Mouse (Mus musculus): ENCODE data around the gene Ddhd1. TPM values are rescaled to one million over a fixed set of nuclear protein-coding genes. Genes with fewer than 3 reads are reported as not detected.
A peak's percentile ranks its signal among the peaks of the same experiment; 100 is the strongest.

The Ddhd1 gene
- total and polyA plus RNA-seq, 3 experiments = 7.8 to 18.4 (median 12.7) TPM

- DNase-seq (ENCODE audit: extremely low read depth) = peak; percentile 19
- Histone ChIP-seq H3K36me3 (replicated peaks in 1 of 2; ENCODE audit: control insufficient read depth in 1 of 2, insufficient read depth in 1 of 2, low read length in 1 of 2) (peaks cover 0 to 2% of the 10 kb centered on the region in 2 experiments), H3K79me2 (replicated peaks; ENCODE audit: control insufficient read depth, extremely low read depth, insufficient read depth, poor library complexity, severe bottlenecking) (no peaks in the 10 kb centered on the region), H3K27ac (ENCODE audit: insufficient read depth, low read depth) (no peak overlapping the region), H3K4me3 (replicated peaks in 1 of 3; ENCODE audit: low read depth in 2 of 3, low read length in 2 of 3, poor library complexity in 1 of 3) (no peak overlapping the region), H3K4me1 (ENCODE audit: control insufficient read depth in 1 of 2, insufficient read depth in 2 of 2) (peaks cover 13 to 23% of the 10 kb centered on the region in 2 experiments), H3K9me3 (replicated peaks; ENCODE audit: low read length) (peaks cover 2% of the 10 kb centered on the region), H3K4me2 (ENCODE audit: insufficient read depth, low read depth, poor library complexity, severe bottlenecking) (no peak overlapping the region), H3K9ac (ENCODE audit: insufficient read depth, low read depth) (no peak overlapping the region), H3K27me3 (replicated peaks) (no peaks in the 10 kb centered on the region)
- TF ChIP-seq MAZ (IDR thresholded peaks at IDR 0.05; ENCODE audit: low read depth, low read length) (no peak), CTCF (conservative IDR thresholded peaks at IDR 0.05 in 1 of 2, IDR thresholded peaks at IDR 0.05 in 1 of 2; ENCODE audit: low read depth in 2 of 2, low read length in 2 of 2) (peak; percentile 42 to 58; a peak in 3 of 4 replicates), BHLHE40 (IDR thresholded peaks at IDR 0.05; ENCODE audit: low read depth, low read length) (no peak), USF2 (conservative IDR thresholded peaks at IDR 0.05; ENCODE audit: low read depth, low read length) (no peak), NELFE (IDR thresholded peaks at IDR 0.05; ENCODE audit: low read depth, low read length) (no peak), POLR2AphosphoS2 (IDR thresholded peaks at IDR 0.05; ENCODE audit: low read depth, low read length) (no peak), MEF2A (IDR thresholded peaks at IDR 0.05; ENCODE audit: borderline replicate concordance, low read depth, low read length) (no peak)
- dilution Hi-C loops (cut with MboI; ENCODE audit: extremely low pct_ligation_motif_present, extremely low pct_unique_long_range_greater_than_20kb, low sequenced_read_pairs) (no loop called here), in situ Hi-C loops (cut with MboI; ENCODE audit: low pct_ligation_motif_present, low pct_unique_long_range_greater_than_20kb, low sequenced_read_pairs) (no loop called here)
These were observed 106.7 kb downstream of the Ddhd1 start for GRCm38 (mm10) chr14:45551121-45551768.

- no peak for TF ChIP-seq ZNF384 (IDR thresholded peaks at IDR 0.05; ENCODE audit: low read depth, low read length)
- TF ChIP-seq MAX (IDR thresholded peaks at IDR 0.05; ENCODE audit: low read length) = no peak
- TF ChIP-seq RAD21 (IDR thresholded peaks at IDR 0.05; ENCODE audit: low read depth, low read length) = no peak
- no peak for TF ChIP-seq JUN (IDR thresholded peaks at IDR 0.05; ENCODE audit: insufficient read depth, low read depth, low read length)
- no peak for TF ChIP-seq GABPA (IDR thresholded peaks at IDR 0.05; ENCODE audit: insufficient replicate concordance, low read depth, low read length)
- no peak for TF ChIP-seq CHD1 (IDR thresholded peaks at IDR 0.05; ENCODE audit: low read depth, low read length)
- no peak for TF ChIP-seq TBP (conservative IDR thresholded peaks at IDR 0.05; ENCODE audit: low read depth, low read length)
- no peak for TF ChIP-seq ZMIZ1 (IDR thresholded peaks at IDR 0.05; ENCODE audit: low read depth, low read length)
- TF ChIP-seq USF2 (conservative IDR thresholded peaks at IDR 0.05; ENCODE audit: low read depth, low read length) = no peak
- no peak for TF ChIP-seq CTCF (conservative IDR thresholded peaks at IDR 0.05 in 1 of 2, IDR thresholded peaks at IDR 0.05 in 1 of 2; ENCODE audit: low read depth in 2 of 2, low read length in 2 of 2)
- no peak for TF ChIP-seq CHD2 (IDR thresholded peaks at IDR 0.05; ENCODE audit: low read length)
- no peak for TF ChIP-seq TCF12 (IDR thresholded peaks at IDR 0.05; ENCODE audit: low read depth, low read length)
- Histone ChIP-seq H3K36me3 (replicated peaks in 1 of 2; ENCODE audit: control insufficient read depth in 1 of 2, insufficient read depth in 1 of 2, low read length in 1 of 2) (peaks cover 0 to 2% of the 10 kb centered on the region in 2 experiments), H3K9me3 (replicated peaks; ENCODE audit: low read length) (peaks cover 2% of the 10 kb centered on the region), H3K4me1 (ENCODE audit: control insufficient read depth in 1 of 2, insufficient read depth in 2 of 2) (peaks cover 13 to 23% of the 10 kb centered on the region in 2 experiments), H3K4me2 (ENCODE audit: insufficient read depth, low read depth, poor library complexity, severe bottlenecking) (no peak overlapping the region), H3K27me3 (replicated peaks) (no peaks in the 10 kb centered on the region), H3K27ac (ENCODE audit: insufficient read depth, low read depth) (no peak overlapping the region), H3K9ac (ENCODE audit: insufficient read depth, low read depth) (no peak overlapping the region), H3K79me2 (replicated peaks; ENCODE audit: control insufficient read depth, extremely low read depth, insufficient read depth, poor library complexity, severe bottlenecking) (no peaks in the 10 kb centered on the region), H3K4me3 (replicated peaks in 1 of 3; ENCODE audit: low read depth in 2 of 3, low read length in 2 of 3, poor library complexity in 1 of 3) (no peak overlapping the region)
- no peak for DNase-seq (ENCODE audit: extremely low read depth)
- dilution Hi-C loops (cut with MboI; ENCODE audit: extremely low pct_ligation_motif_present, extremely low pct_unique_long_range_greater_than_20kb, low sequenced_read_pairs) (no loop called here), in situ Hi-C loops (cut with MboI; ENCODE audit: low pct_ligation_motif_present, low pct_unique_long_range_greater_than_20kb, low sequenced_read_pairs) (no loop called here)
These were observed 107.8 kb downstream of the Ddhd1 start for GRCm38 (mm10) chr14:45550010-45550647.

Measured in CH12.LX (cell line).